Mouse (Mus musculus) lung, postnatal 0 days (tissue): ENCODE measurements around the gene Nrg3. TPM values are rescaled to one million over a fixed set of nuclear protein-coding genes. Genes with fewer than 3 reads are reported as not detected.
"Not testable (repeated sequence)": the region's sequence is repeated elsewhere in the genome, so short reads cannot be mapped to it uniquely, and the experiment has no call there.

Experiments
- ATAC-seq: fragments of 200-750 bp; cut with Nextera tagmentation; 2 replicates; pipeline ENCODE4 v1.8.0; 2017; ENCODE audit warnings: moderate library complexity
- DNase-seq: peaks from one replicate; pipeline ENCODE4 v3.0.0-alpha.2; 2016; ENCODE audit warnings: low spot score
- H3K27ac ChIP-seq: fragments of 300-500 bp; sonication (generic); 2 replicates; pipeline ENCODE4 v1.5.1; 2014; ENCODE audit warnings: antibody characterized with exemption, mild to moderate bottlenecking, low read length, mixed read lengths
- H3K27me3 ChIP-seq: fragments of 300-500 bp; sonication (generic); replicated peaks from 2 replicates; pipeline ENCODE4 v1.6.1; 2014; ENCODE audit warnings: low read length, mixed read lengths; ENCODE audit not compliant: insufficient read depth
- H3K36me3 ChIP-seq: fragments of 300-500 bp; sonication (generic); 2 replicates; pipeline ENCODE4 v1.6.1; 2014; ENCODE audit warnings: low read length, mixed read lengths; ENCODE audit not compliant: insufficient read depth
- H3K4me1 ChIP-seq: fragments of 300-500 bp; sonication (generic); 2 replicates; pipeline ENCODE4 v1.6.1; 2014; ENCODE audit warnings: antibody characterized with exemption, low read depth, low read length, mixed read lengths; ENCODE audit not compliant: insufficient read depth
- H3K4me2 ChIP-seq: fragments of 300-500 bp; sonication (generic); replicated peaks from 2 replicates; pipeline ENCODE4 v1.6.1; 2014; ENCODE audit warnings: low read depth, mild to moderate bottlenecking, low read length, moderate library complexity, mixed read lengths
- H3K4me3 ChIP-seq: fragments of 300-500 bp; sonication (generic); 2 replicates; pipeline ENCODE4 v1.5.1; 2014; ENCODE audit warnings: low read depth, low read length
- H3K9ac ChIP-seq: fragments of 300-500 bp; sonication (generic); replicated peaks from 2 replicates; pipeline ENCODE4 v1.6.1; 2014; ENCODE audit warnings: low read depth, mild to moderate bottlenecking
- H3K9me3 ChIP-seq: fragments of 300-500 bp; sonication (generic); 2 replicates; pipeline ENCODE4 v1.6.1; 2016; ENCODE audit warnings: low read length, mixed read lengths
- CTCF ChIP-seq: IDR thresholded peaks from 2 replicates; pipeline ENCODE4 v1.5.1; 2016; ENCODE audit warnings: antibody characterized with exemption, mild to moderate bottlenecking
- EP300 ChIP-seq: IDR thresholded peaks from 2 replicates; pipeline ENCODE4 v1.6.1; 2016; ENCODE audit warnings: antibody characterized with exemption, mild to moderate bottlenecking, control low read depth
- WGBS: fragments of 180-500 bp; shearing (Covaris S2); extraction: QIAGEN DNeasy Blood & Tissue Kit; methylation state at CpG from one replicate; pipeline ENCODE4 v1.1.7; 2014; 5-methylcytosine and 5-hydroxymethylcytosine counted together
- polyA plus RNA-seq: library from polyadenylated mRNA; unstranded; fragments of >200 nt; fragmentation: Nextera tagmentation; extraction: Ambion mirVana; gene quantifications from 2 replicates; pipeline ENCODE4 v1.2.1, GENCODE M21; 2015

Nrg3 gene
- polyA plus RNA-seq, 1 experiment from 2014 or later = not detected

- Histone ChIP-seq H3K9me3 (no peaks in the 10 kb centered on the region), H3K27ac (no peak overlapping the region), H3K9ac (no peak overlapping the region), H3K4me1 (no peaks in the 10 kb centered on the region), H3K4me2 (no peak overlapping the region), H3K36me3 (no peaks in the 10 kb centered on the region), H3K27me3 (no peaks in the 10 kb centered on the region), H3K4me3 (no peak overlapping the region)
- ATAC-seq (no peak), DNase-seq (no peak)
- TF ChIP-seq CTCF (no peak), EP300 (no peak)
- WGBS = 84% methylated on average over 2 of the region's 2 CpGs
Measured at GRCm38 (mm10) chr14:39129766-39130165, 343.1 kb downstream of the Nrg3 start.

GRCm38 (mm10) chr14:39117977-39118376, 354.9 kb downstream of the Nrg3 start:
- ATAC-seq (no peak), DNase-seq (no peak)
- H3K4me1 ChIP-seq = no peaks in the 10 kb centered on the region
- 61% methylated on average over 3 of the region's 3 CpGs for WGBS
- H3K27me3 ChIP-seq = no peaks in the 10 kb centered on the region
- H3K27ac ChIP-seq = no peak overlapping the region
- H3K9ac ChIP-seq = no peak overlapping the region
- no peaks in the 10 kb centered on the region for H3K36me3 ChIP-seq
- H3K4me2 ChIP-seq = no peak overlapping the region
- no peaks in the 10 kb centered on the region for H3K9me3 ChIP-seq
- TF ChIP-seq CTCF (no peak), EP300 (no peak)
- no peak overlapping the region for H3K4me3 ChIP-seq

GRCm38 (mm10) chr14:39116522-39117231, 356.2 kb downstream of the Nrg3 start:
- not testable (repeated sequence) for ATAC-seq

GRCm38 (mm10) chr14:39109566-39109965, 363.3 kb downstream of the Nrg3 start:
- DNase-seq (no peak), ATAC-seq (no peak)
- Histone ChIP-seq H3K27me3 (no peaks in the 10 kb centered on the region), H3K9me3 (no peaks in the 10 kb centered on the region), H3K4me3 (no peak overlapping the region), H3K27ac (no peak overlapping the region), H3K4me1 (no peaks in the 10 kb centered on the region), H3K9ac (no peak overlapping the region), H3K36me3 (no peaks in the 10 kb centered on the region), H3K4me2 (no peak overlapping the region)
- WGBS = 64% methylated on average over 3 of the region's 3 CpGs
- TF ChIP-seq EP300 = no peak
- TF ChIP-seq CTCF = no peak

More at GRCm38 (mm10) chr14:39116522-39117231, 356.2 kb downstream of the Nrg3 start:
- H3K9ac ChIP-seq, H3K4me2 ChIP-seq, H3K4me3 ChIP-seq, H3K27ac ChIP-seq, H3K9me3 ChIP-seq, H3K4me1 ChIP-seq, H3K36me3 ChIP-seq, H3K27me3 ChIP-seq, DNase-seq: not testable (repeated sequence)
- 76% methylated on average over 3 of the region's 3 CpGs for WGBS

GRCm38 (mm10) chr14:39106776-39107175, 366.1 kb downstream of the Nrg3 start:
- no peak overlapping the region for H3K4me2 ChIP-seq
- no peaks in the 10 kb centered on the region for H3K36me3 ChIP-seq
- DNase-seq (no peak), ATAC-seq (no peak)
- 84% methylated on average over 3 of the region's 3 CpGs for WGBS
- no peak overlapping the region for H3K9ac ChIP-seq
- H3K4me1 ChIP-seq = no peaks in the 10 kb centered on the region
- no peaks in the 10 kb centered on the region for H3K27me3 ChIP-seq
- H3K9me3 ChIP-seq = no peaks in the 10 kb centered on the region
- TF ChIP-seq CTCF (no peak), EP300 (no peak)
- no peak overlapping the region for H3K27ac ChIP-seq
- H3K4me3 ChIP-seq = no peak overlapping the region

GRCm38 (mm10) chr14:39095219-39095618, 377.7 kb downstream of the Nrg3 start:
- H3K36me3 ChIP-seq = no peaks in the 10 kb centered on the region
- no peaks in the 10 kb centered on the region for H3K27me3 ChIP-seq
- no peak for DNase-seq
- no peak for TF ChIP-seq EP300
- no peak for TF ChIP-seq CTCF
- H3K4me1 ChIP-seq = no peaks in the 10 kb centered on the region
- H3K4me3 ChIP-seq = no peak overlapping the region
- no peak overlapping the region for H3K9ac ChIP-seq
- no peak overlapping the region for H3K27ac ChIP-seq
- H3K4me2 ChIP-seq = no peak overlapping the region
- no peaks in the 10 kb centered on the region for H3K9me3 ChIP-seq
- no peak for ATAC-seq
- WGBS = 48% methylated on average over 1 of the region's 1 CpGs
